Mouse (Mus musculus) forebrain, embryonic 11.5 days (tissue): ENCODE data around the gene Impdh2. TPM values are rescaled to one million over a fixed set of nuclear protein-coding genes. Genes with fewer than 3 reads are reported as not detected.
"Not testable (repeated sequence)": the region's sequence is repeated elsewhere in the genome, so short reads cannot be mapped to it uniquely, and the experiment has no call there.

ENCODE experiments used
- ATAC-seq: fragments of 200-750 bp; cut with Nextera tagmentation; replicated peaks from 2 replicates; pipeline ENCODE4 v1.8.0; 2017; ENCODE audit warnings: moderate TSS enrichment; ENCODE audit not compliant: low FRiP score
- DNase-seq: peaks from one replicate; pipeline ENCODE4 v3.0.0-alpha.2; 2017; ENCODE audit warnings: low spot score
- H3K27ac ChIP-seq: fragments of 300-500 bp; sonication (generic); 2 replicates; pipeline ENCODE4 v1.5.1; 2014; ENCODE audit warnings: low read depth, low read length
- H3K27me3 ChIP-seq: fragments of 300-500 bp; sonication (generic); 2 replicates; pipeline ENCODE4 v1.6.1; 2014; ENCODE audit warnings: mild to moderate bottlenecking, low read length, mixed read lengths; ENCODE audit not compliant: control insufficient read depth, insufficient read depth
- H3K36me3 ChIP-seq: fragments of 300-500 bp; sonication (generic); 2 replicates; pipeline ENCODE4 v1.6.1; 2014; ENCODE audit warnings: mild to moderate bottlenecking, low read length, moderate library complexity, mixed read lengths; ENCODE audit not compliant: control insufficient read depth, insufficient read depth
- H3K4me1 ChIP-seq: fragments of 300-500 bp; sonication (generic); replicated peaks from 2 replicates; pipeline ENCODE4 v1.6.1; 2014; ENCODE audit warnings: low read length, mixed read lengths; ENCODE audit not compliant: control insufficient read depth, insufficient read depth
- H3K4me2 ChIP-seq: fragments of 300-500 bp; sonication (generic); 2 replicates; pipeline ENCODE4 v1.6.1; 2014; ENCODE audit warnings: low read depth, mild to moderate bottlenecking, low read length, moderate library complexity, mixed read lengths; ENCODE audit not compliant: severe bottlenecking
- H3K4me3 ChIP-seq: fragments of 300-500 bp; sonication (generic); 2 replicates; pipeline ENCODE4 v1.5.1; 2014; ENCODE audit warnings: low read depth, low read length
- H3K9ac ChIP-seq: fragments of 300-500 bp; sonication (generic); 2 replicates; pipeline ENCODE4 v1.6.1; 2014; ENCODE audit warnings: low read length
- H3K9me3 ChIP-seq: fragments of 300-500 bp; sonication (generic); 2 replicates; pipeline ENCODE4 v1.6.1; 2016; ENCODE audit warnings: low read length, mixed read lengths; ENCODE audit not compliant: control insufficient read depth
- WGBS: fragments of 180-500 bp; shearing (Covaris S2); extraction: QIAGEN DNeasy Blood & Tissue Kit; methylation state at CpG from one replicate; pipeline ENCODE4 v1.1.7; 2014; 5-methylcytosine and 5-hydroxymethylcytosine counted together
- microRNA counts: library from miRNA; unstranded; fragments of <30 nt; microRNA quantifications from one replicate; lab custom pipeline; 2015
- microRNA-seq: library from miRNA; unstranded; fragments of <30 nt; microRNA quantifications from one replicate; pipeline ENCODE4, GENCODE M21; 2016; ENCODE audit not compliant: insufficient number of aligned reads
- polyA plus RNA-seq: library from polyadenylated mRNA; unstranded; fragments of >200 nt; fragmentation: Nextera tagmentation; extraction: Ambion mirVana; gene quantifications from 2 replicates; pipeline ENCODE4 v1.2.1, GENCODE M21; 2014

Gene Impdh2
- polyA plus RNA-seq, 1 experiment from 2014 or later, result 199 TPM

GRCm38 (mm10) chr9:108607929-108608328 lies 47.8 kb downstream of the Impdh2 start:
- not testable (repeated sequence) for H3K9ac ChIP-seq, DNase-seq, H3K4me1 ChIP-seq, ATAC-seq, H3K27me3 ChIP-seq, H3K27ac ChIP-seq, H3K36me3 ChIP-seq, H3K4me3 ChIP-seq, H3K9me3 ChIP-seq, H3K4me2 ChIP-seq
- WGBS, result 92% methylated on average over 5 of the region's 5 CpGs

- Histone ChIP-seq H3K27ac (no peak overlapping the region), H3K36me3 (no peaks in the 10 kb centered on the region; the same call in 1 of the 2 replicates), H3K4me2 (no peak overlapping the region), H3K4me1 (no peaks in the 10 kb centered on the region), H3K4me3 (no peak overlapping the region), H3K9ac (no peak overlapping the region), H3K9me3 (no peaks in the 10 kb centered on the region), H3K27me3 (no peaks in the 10 kb centered on the region)
- ATAC-seq (no peak), DNase-seq (no peak)
- 94% methylated on average over 4 of the region's 4 CpGs for WGBS
These were observed 48.8 kb downstream of the Impdh2 start for GRCm38 (mm10) chr9:108608889-108609288.

GRCm38 (mm10) chr9:108611488-108611887 lies 51.4 kb downstream of the Impdh2 start:
- H3K27me3 ChIP-seq, result no peaks in the 10 kb centered on the region
- WGBS, result 96% methylated on average over 10 of the region's 10 CpGs
- ATAC-seq, result no peak

More at GRCm38 (mm10) chr9:108611488-108611887, 51.4 kb downstream of the Impdh2 start:
- no peak for DNase-seq
- Histone ChIP-seq H3K4me2 (no peak overlapping the region), H3K9me3 (no peaks in the 10 kb centered on the region), H3K27ac (no peak overlapping the region), H3K36me3 (no peaks in the 10 kb centered on the region; the same call in 1 of the 2 replicates), H3K4me1 (no peaks in the 10 kb centered on the region), H3K9ac (no peak overlapping the region), H3K4me3 (no peak overlapping the region)

MicroRNA genes within 50 kb of the gene (microRNA counts, 519-probe panel; counts per million panel counts)
- microRNA mmu-miR-191 (lab: Ali Mortazavi, UCI) (5,001 counts per million, percentile 55 among the panel's probes with 10 or more counts), microRNA mmu-miR-425 (lab: Ali Mortazavi, UCI) (3,691 counts per million, percentile 22 among the panel's probes with 10 or more counts)

Small RNAs within 50 kb of the gene (microRNA-seq; reads per million reads assigned to microRNA genes)
- gene Gm24083, result not detected
- gene Mir191, result not detected
- gene Mir425, result 2,317 reads per million, percentile 77 among the genes with 10 or more reads in this experiment

Other genes with a start within 250 kb of the Impdh2 start
- gene Gpx1, start 221.4 kb upstream of the Impdh2 start, polyA plus RNA-seq, result 740 and 778 TPM in 2 replicates
- gene Usp4, start 212.4 kb upstream of the Impdh2 start, polyA plus RNA-seq, result 131 and 138 TPM in 2 replicates
- 0.80 and 1.3 TPM in 2 replicates for gene 1700102P08Rik, start 167.5 kb upstream of the Impdh2 start, polyA plus RNA-seq
- 0.69 and 0.89 TPM in 2 replicates for gene Ccdc36, start 131.8 kb upstream of the Impdh2 start, polyA plus RNA-seq
- not detected in 2 replicates for gene BC048562, start 123.8 kb upstream of the Impdh2 start, polyA plus RNA-seq
- 42.5 and 45.2 TPM in 2 replicates for gene Ccdc71, start 99.8 kb upstream of the Impdh2 start, polyA plus RNA-seq
- 49.5 and 53.9 TPM in 2 replicates for gene Klhdc8b, start 98.7 kb upstream of the Impdh2 start, polyA plus RNA-seq
- gene Lamb2, start 80.5 kb upstream of the Impdh2 start, polyA plus RNA-seq, result 31.8 and 40.9 TPM in 2 replicates
- 84.0 and 90.0 TPM in 2 replicates for gene Usp19, start 69.7 kb upstream of the Impdh2 start, polyA plus RNA-seq
- gene Qars, start 52.6 kb upstream of the Impdh2 start, polyA plus RNA-seq, result 107 and 116 TPM in 2 replicates
- 174 and 183 TPM in 2 replicates for gene Qrich1, start 43.5 kb upstream of the Impdh2 start, polyA plus RNA-seq
- 50.1 and 53.2 TPM in 2 replicates for gene Ndufaf3, start 7.1 kb downstream of the Impdh2 start, polyA plus RNA-seq
- 176 and 195 TPM in 2 replicates for gene Dalrd3, start 9.6 kb downstream of the Impdh2 start, polyA plus RNA-seq
- 196 TPM in 2 replicates for gene Wdr6, start 18.5 kb downstream of the Impdh2 start, polyA plus RNA-seq
- 11.9 and 12.6 TPM in 2 replicates for gene P4htm, start 37.4 kb downstream of the Impdh2 start, polyA plus RNA-seq
- 61.1 and 62.1 TPM in 2 replicates for gene Arih2, start 89.1 kb downstream of the Impdh2 start, polyA plus RNA-seq
- 22.6 and 26.0 TPM in 2 replicates for gene Slc25a20, start 101.8 kb downstream of the Impdh2 start, polyA plus RNA-seq
- 54.1 and 56.8 TPM in 2 replicates for gene Prkar2a, start 129.0 kb downstream of the Impdh2 start, polyA plus RNA-seq
- 96.6 and 108 TPM in 2 replicates for gene Ip6k2, start 223.5 kb downstream of the Impdh2 start, polyA plus RNA-seq
- 14.4 and 22.0 TPM in 2 replicates for gene Nckipsd, start 248.1 kb downstream of the Impdh2 start, polyA plus RNA-seq